Mouse (Mus musculus): ENCODE measurements around the gene Pdzd2. TPM values are rescaled to one million over a fixed set of nuclear protein-coding genes. Genes with fewer than 3 reads are reported as not detected.

Gene Pdzd2
- total and polyA plus RNA-seq, 2 experiments from 2014 or later: 15.9 to 40.6 TPM

- H3K4me3 ChIP-seq (ENCODE audit: low read length): no peak overlapping the region
- no peak for TF ChIP-seq CTCF (IDR thresholded peaks at IDR 0.05; ENCODE audit: low read depth)
- no peaks in the 10 kb centered on the region for H3K9me3 ChIP-seq (ENCODE audit: low read length)
- H3K27ac ChIP-seq: no peak overlapping the region
- DNase-seq (ENCODE audit: low spot score): no peak
- no peak for ATAC-seq
- no peaks in the 10 kb centered on the region for H3K27me3 ChIP-seq (ENCODE audit: insufficient read depth, low read length)
- peaks cover 4% of the 10 kb centered on the region; the same call in 1 of the 2 replicates for H3K36me3 ChIP-seq (ENCODE audit: insufficient read depth, low read length)
- WGBS: 96% methylated on average over 5 of the region's 5 CpGs
- H3K4me2 ChIP-seq (ENCODE audit: low read depth, low read length): no peak overlapping the region
- H3K4me1 ChIP-seq (ENCODE audit: insufficient read depth, low read length): no peaks in the 10 kb centered on the region
- no peak overlapping the region for H3K9ac ChIP-seq (replicated peaks; ENCODE audit: low read length)
Observed at GRCm38 (mm10) chr15:12358384-12358783, 381.3 kb downstream of the Pdzd2 start.

DNA sequence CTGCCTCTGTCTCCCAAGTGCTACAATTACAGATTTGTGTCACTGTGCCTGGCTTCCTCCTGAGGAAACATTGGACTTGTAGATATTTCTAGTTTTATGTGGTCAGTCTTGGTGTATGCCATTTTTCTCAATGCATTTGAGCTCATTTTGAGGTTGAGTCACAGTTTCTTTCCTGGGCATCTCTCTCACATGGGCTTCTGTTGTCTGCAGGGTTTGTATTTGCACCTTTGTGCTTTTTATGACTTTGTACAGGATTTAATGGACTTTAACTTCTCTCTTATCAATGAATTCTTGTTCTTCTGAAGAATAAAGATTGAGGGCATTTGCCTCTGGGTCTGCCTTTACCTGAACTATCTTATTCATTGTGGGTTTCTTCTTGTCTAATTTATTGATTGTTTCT, 382.3 kb downstream of the Pdzd2 start:
- no peak overlapping the region for H3K4me2 ChIP-seq (ENCODE audit: low read depth, low read length)
- TF ChIP-seq CTCF (IDR thresholded peaks at IDR 0.05; ENCODE audit: low read depth): no peak

DNA sequence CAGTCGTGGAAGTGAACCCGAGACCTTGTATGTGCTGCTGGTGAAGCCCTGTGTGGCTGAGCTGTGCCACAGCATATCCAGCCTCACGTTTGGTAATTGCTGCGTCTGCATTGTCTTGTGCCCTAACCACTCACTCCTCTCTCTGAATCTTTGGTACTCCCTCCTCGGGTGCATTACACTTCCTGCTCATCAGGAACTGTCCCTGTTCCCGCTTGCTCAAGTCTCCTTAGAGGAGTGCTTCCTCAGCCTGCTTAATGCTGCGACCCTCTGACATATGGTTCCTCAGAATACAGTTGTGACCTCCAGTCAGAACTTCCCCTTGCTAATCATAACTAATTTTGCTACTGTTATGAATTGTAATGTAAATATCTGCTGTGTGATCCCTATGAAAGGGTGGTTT, 383.8 kb downstream of the Pdzd2 start:
- no peaks in the 10 kb centered on the region for H3K9me3 ChIP-seq (ENCODE audit: low read length)
- H3K4me3 ChIP-seq (ENCODE audit: low read length): no peak overlapping the region
- no peak for ATAC-seq
- H3K9ac ChIP-seq (replicated peaks; ENCODE audit: low read length): no peak overlapping the region
- no peak for DNase-seq (ENCODE audit: low spot score)
- H3K27ac ChIP-seq: no peak overlapping the region
- H3K4me1 ChIP-seq (ENCODE audit: insufficient read depth, low read length): no peaks in the 10 kb centered on the region
- H3K27me3 ChIP-seq (ENCODE audit: insufficient read depth, low read length): no peaks in the 10 kb centered on the region
- 78% methylated on average over 7 of the region's 7 CpGs for WGBS
- TF ChIP-seq CTCF (IDR thresholded peaks at IDR 0.05; ENCODE audit: low read depth): no peak
- no peak overlapping the region for H3K4me2 ChIP-seq (ENCODE audit: low read depth, low read length)
- peaks cover 9% of the 10 kb centered on the region; the same call in 1 of the 2 replicates for H3K36me3 ChIP-seq (ENCODE audit: insufficient read depth, low read length)

More for the DNA sequence above, 382.3 kb downstream of the Pdzd2 start:
- H3K27ac ChIP-seq: no peak overlapping the region
- H3K27me3 ChIP-seq (ENCODE audit: insufficient read depth, low read length): no peaks in the 10 kb centered on the region
- H3K9me3 ChIP-seq (ENCODE audit: low read length): no peaks in the 10 kb centered on the region
- peaks cover 7% of the 10 kb centered on the region; the same call in 1 of the 2 replicates for H3K36me3 ChIP-seq (ENCODE audit: insufficient read depth, low read length)
- DNase-seq (ENCODE audit: low spot score) (no peak), ATAC-seq (no peak)
- no peaks in the 10 kb centered on the region for H3K4me1 ChIP-seq (ENCODE audit: insufficient read depth, low read length)
- no peak overlapping the region for H3K4me3 ChIP-seq (ENCODE audit: low read length)
- no peak overlapping the region for H3K9ac ChIP-seq (replicated peaks; ENCODE audit: low read length)

DNA sequence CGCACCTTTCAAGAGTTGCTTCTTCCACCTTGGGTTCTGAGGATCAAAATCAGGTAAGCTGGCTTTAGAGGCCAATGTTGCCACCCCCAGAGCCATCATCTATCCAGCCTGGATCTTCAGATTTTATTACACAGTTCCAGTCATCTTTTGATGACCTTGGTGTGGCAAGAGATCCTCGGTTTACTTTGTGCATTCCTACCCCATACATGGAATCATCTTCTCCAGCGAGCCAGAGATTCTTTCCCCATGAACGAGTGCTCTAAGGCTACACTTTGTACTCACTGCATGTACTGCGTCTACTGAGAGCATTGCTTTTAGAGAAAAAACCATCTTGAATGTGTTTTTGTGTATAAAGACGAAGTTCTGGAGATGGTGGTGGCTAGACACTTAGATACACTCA, 384.5 kb downstream of the Pdzd2 start:
- no peaks in the 10 kb centered on the region for H3K4me1 ChIP-seq (ENCODE audit: insufficient read depth, low read length)
- no peaks in the 10 kb centered on the region for H3K27me3 ChIP-seq (ENCODE audit: insufficient read depth, low read length)
- no peak overlapping the region for H3K4me3 ChIP-seq (ENCODE audit: low read length)
- 75% methylated on average over 6 of the region's 6 CpGs for WGBS
- ATAC-seq (no peak), DNase-seq (ENCODE audit: low spot score) (no peak)
- no peaks in the 10 kb centered on the region for H3K9me3 ChIP-seq (ENCODE audit: low read length)
- H3K9ac ChIP-seq (replicated peaks; ENCODE audit: low read length): no peak overlapping the region
- H3K27ac ChIP-seq: no peak overlapping the region
- H3K36me3 ChIP-seq (ENCODE audit: insufficient read depth, low read length): peaks cover 9% of the 10 kb centered on the region; the same call in 1 of the 2 replicates
- no peak overlapping the region for H3K4me2 ChIP-seq (ENCODE audit: low read depth, low read length)
- no peak for TF ChIP-seq CTCF (IDR thresholded peaks at IDR 0.05; ENCODE audit: low read depth)

DNA sequence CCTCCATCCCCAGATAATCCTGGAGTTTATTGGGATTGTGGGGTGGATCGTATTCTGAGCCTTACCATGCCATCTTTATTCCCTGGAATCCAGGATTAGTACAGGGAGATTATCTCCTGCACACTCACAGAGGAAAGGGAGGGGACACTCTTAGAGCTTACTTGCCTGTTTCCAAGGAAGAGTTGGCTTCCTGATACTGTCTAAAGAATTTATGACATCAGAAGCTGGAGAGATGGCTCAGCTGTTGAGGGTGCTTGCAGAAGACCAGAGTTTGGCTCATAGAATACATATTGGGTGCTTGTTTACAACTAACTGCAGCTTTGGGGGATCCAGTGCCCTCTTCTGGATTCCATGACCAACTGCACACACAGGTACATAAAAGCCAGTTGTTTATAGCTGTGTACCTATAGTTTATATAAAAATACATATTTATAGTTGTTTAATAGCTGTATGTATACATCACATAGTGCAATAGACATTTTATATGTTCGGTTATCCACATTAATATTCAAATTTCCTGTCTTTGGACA, 385.4 kb downstream of the Pdzd2 start:
- H3K4me1 ChIP-seq (ENCODE audit: insufficient read depth, low read length): no peaks in the 10 kb centered on the region
- no peaks in the 10 kb centered on the region for H3K9me3 ChIP-seq (ENCODE audit: low read length)
- no peak overlapping the region for H3K4me2 ChIP-seq (ENCODE audit: low read depth, low read length)
- no peak for ATAC-seq
- H3K27me3 ChIP-seq (ENCODE audit: insufficient read depth, low read length): no peaks in the 10 kb centered on the region
- DNase-seq (ENCODE audit: low spot score): no peak
- H3K4me3 ChIP-seq (ENCODE audit: low read length): no peak overlapping the region
- 91% methylated on average over 2 of the region's 2 CpGs for WGBS
- no peak overlapping the region for H3K9ac ChIP-seq (replicated peaks; ENCODE audit: low read length)
- H3K36me3 ChIP-seq (ENCODE audit: insufficient read depth, low read length): peaks cover 17% of the 10 kb centered on the region; the same call in 1 of the 2 replicates
- no peak for TF ChIP-seq CTCF (IDR thresholded peaks at IDR 0.05; ENCODE audit: low read depth)
- H3K27ac ChIP-seq: no peak overlapping the region

DNA sequence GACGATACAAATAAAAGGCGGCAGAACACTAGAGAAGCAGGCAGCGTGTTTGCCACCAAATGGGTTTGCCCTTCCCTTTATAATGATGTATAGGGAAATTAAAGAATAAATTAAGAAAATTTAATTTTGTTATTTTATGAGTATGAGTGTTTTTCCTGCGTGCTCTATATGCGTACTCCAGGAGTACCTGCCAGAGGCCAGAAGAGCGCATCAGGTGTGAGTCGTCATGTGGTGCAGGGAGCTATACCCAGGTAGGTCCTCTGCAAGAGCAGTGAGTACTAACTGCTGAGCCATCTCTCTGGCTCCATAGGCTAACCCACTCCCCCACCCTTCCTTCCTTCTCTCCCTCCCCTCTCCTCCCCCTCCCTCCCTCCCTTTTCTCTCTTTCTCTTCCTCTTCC, 388.3 kb downstream of the Pdzd2 start:
- no peaks in the 10 kb centered on the region for H3K4me1 ChIP-seq (ENCODE audit: insufficient read depth, low read length)
- no peak for ATAC-seq
- TF ChIP-seq CTCF (IDR thresholded peaks at IDR 0.05; ENCODE audit: low read depth): no peak
- no peak overlapping the region for H3K4me2 ChIP-seq (ENCODE audit: low read depth, low read length)
- DNase-seq (ENCODE audit: low spot score): no peak
- no peak overlapping the region for H3K27ac ChIP-seq
- H3K9ac ChIP-seq (replicated peaks; ENCODE audit: low read length): no peak overlapping the region
- peaks cover 18% of the 10 kb centered on the region; the same call in 1 of the 2 replicates for H3K36me3 ChIP-seq (ENCODE audit: insufficient read depth, low read length)
- H3K27me3 ChIP-seq (ENCODE audit: insufficient read depth, low read length): no peaks in the 10 kb centered on the region
- no peaks in the 10 kb centered on the region for H3K9me3 ChIP-seq (ENCODE audit: low read length)
- 94% methylated on average over 7 of the region's 7 CpGs for WGBS
- H3K4me3 ChIP-seq (ENCODE audit: low read length): no peak overlapping the region

DNA sequence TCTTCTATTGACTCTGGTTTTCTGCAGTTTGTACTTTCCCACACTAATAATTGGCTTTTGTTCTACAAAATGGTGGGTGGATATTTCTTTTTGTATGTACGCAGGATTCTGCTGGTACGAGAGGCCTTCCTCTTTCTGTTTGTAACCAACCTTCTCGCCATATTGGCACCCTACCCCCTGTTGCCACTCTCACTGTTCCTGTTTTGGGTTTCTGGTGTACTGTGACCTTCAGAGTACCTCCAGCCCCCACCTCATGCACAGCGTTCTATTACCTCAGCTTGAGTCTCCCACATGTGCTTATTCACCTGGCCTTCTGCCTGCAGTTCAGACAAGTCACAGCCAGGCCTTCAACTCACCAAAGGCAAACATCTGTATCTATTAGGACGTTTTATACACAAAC, 389.9 kb downstream of the Pdzd2 start:
- H3K4me1 ChIP-seq (ENCODE audit: insufficient read depth, low read length): no peaks in the 10 kb centered on the region
- H3K4me2 ChIP-seq (ENCODE audit: low read depth, low read length): no peak overlapping the region
- ATAC-seq: no peak
- H3K9ac ChIP-seq (replicated peaks; ENCODE audit: low read length): no peak overlapping the region
- H3K4me3 ChIP-seq (ENCODE audit: low read length): no peak overlapping the region
- H3K27me3 ChIP-seq (ENCODE audit: insufficient read depth, low read length): no peaks in the 10 kb centered on the region
- H3K36me3 ChIP-seq (ENCODE audit: insufficient read depth, low read length): peaks cover 18% of the 10 kb centered on the region; the same call in 1 of the 2 replicates
- DNase-seq (ENCODE audit: low spot score): no peak
- H3K9me3 ChIP-seq (ENCODE audit: low read length): no peaks in the 10 kb centered on the region
- WGBS: 88% methylated on average over 5 of the region's 5 CpGs
- TF ChIP-seq CTCF (IDR thresholded peaks at IDR 0.05; ENCODE audit: low read depth): no peak
- no peak overlapping the region for H3K27ac ChIP-seq
